Mouse (Mus musculus) stomach, postnatal 0 days (tissue): ENCODE measurements around the gene Ticam1. TPM values are rescaled to one million over a fixed set of nuclear protein-coding genes. Genes with fewer than 3 reads are reported as not detected.
A peak's percentile ranks its signal among the peaks of the same experiment; 100 is the strongest.

ENCODE experiments used
- ATAC-seq: fragments of 200-750 bp; cut with Nextera tagmentation; 2 replicates; pipeline ENCODE4 v1.8.0; 2017; ENCODE audit not compliant: low FRiP score, low TSS enrichment
- DNase-seq: peaks from one replicate; pipeline ENCODE4 v3.0.0-alpha.2; 2016; ENCODE audit warnings: low spot score
- H3K27ac ChIP-seq: fragments of 300-500 bp; sonication (generic); replicated peaks from 2 replicates; pipeline ENCODE4 v1.5.1; 2014; ENCODE audit warnings: mild to moderate bottlenecking, control low read depth
- H3K27me3 ChIP-seq: fragments of 300-500 bp; sonication (generic); 2 replicates; pipeline ENCODE4 v1.6.1; 2014; ENCODE audit warnings: low read length; ENCODE audit not compliant: control insufficient read depth, insufficient read depth
- H3K36me3 ChIP-seq: fragments of 300-500 bp; sonication (generic); 2 replicates; pipeline ENCODE4 v1.6.1; 2014; ENCODE audit warnings: low read length, mixed read lengths; ENCODE audit not compliant: control insufficient read depth, insufficient read depth
- H3K4me1 ChIP-seq: fragments of 300-500 bp; sonication (generic); replicated peaks from 2 replicates; pipeline ENCODE4 v1.6.1; 2014; ENCODE audit warnings: antibody characterized with exemption; ENCODE audit not compliant: control insufficient read depth, insufficient read depth
- H3K4me2 ChIP-seq: fragments of 300-500 bp; sonication (generic); replicated peaks from 2 replicates; pipeline ENCODE4 v1.6.1; 2014; ENCODE audit warnings: low read depth, mild to moderate bottlenecking, control low read depth, moderate library complexity
- H3K4me3 ChIP-seq: fragments of 300-500 bp; sonication (generic); 2 replicates; pipeline ENCODE4 v1.5.1; 2014; ENCODE audit warnings: low read depth, low read length, control low read depth
- H3K9ac ChIP-seq: fragments of 300-500 bp; sonication (generic); 2 replicates; pipeline ENCODE4 v1.6.1; 2014; ENCODE audit warnings: mild to moderate bottlenecking, low read length, control low read depth, mixed read lengths
- H3K9me3 ChIP-seq: fragments of 300-500 bp; sonication (generic); 2 replicates; pipeline ENCODE4 v1.6.1; 2016; ENCODE audit warnings: low read length; ENCODE audit not compliant: control insufficient read depth
- CTCF ChIP-seq: IDR thresholded peaks from 2 replicates; pipeline ENCODE4 v1.5.1; 2016; ENCODE audit warnings: antibody characterized with exemption, low read depth, mild to moderate bottlenecking, moderate library complexity
- EP300 ChIP-seq: optimal IDR thresholded peaks from 2 replicates; pipeline ENCODE3; 2016; ENCODE audit warnings: antibody characterized with exemption
- WGBS: fragments of 180-500 bp; shearing (Covaris S2); extraction: QIAGEN DNeasy Blood & Tissue Kit; methylation state at CpG from one replicate; pipeline ENCODE4 v1.1.7; 2014; 5-methylcytosine and 5-hydroxymethylcytosine counted together
- polyA plus RNA-seq: library from polyadenylated mRNA; unstranded; fragments of >200 nt; fragmentation: Nextera tagmentation; extraction: Ambion mirVana; gene quantifications from 2 replicates; pipeline ENCODE4 v1.2.1, GENCODE M21; 2015

Ticam1 gene
- polyA plus RNA-seq, 1 experiment from 2014 or later: 4.6 TPM

DNA sequence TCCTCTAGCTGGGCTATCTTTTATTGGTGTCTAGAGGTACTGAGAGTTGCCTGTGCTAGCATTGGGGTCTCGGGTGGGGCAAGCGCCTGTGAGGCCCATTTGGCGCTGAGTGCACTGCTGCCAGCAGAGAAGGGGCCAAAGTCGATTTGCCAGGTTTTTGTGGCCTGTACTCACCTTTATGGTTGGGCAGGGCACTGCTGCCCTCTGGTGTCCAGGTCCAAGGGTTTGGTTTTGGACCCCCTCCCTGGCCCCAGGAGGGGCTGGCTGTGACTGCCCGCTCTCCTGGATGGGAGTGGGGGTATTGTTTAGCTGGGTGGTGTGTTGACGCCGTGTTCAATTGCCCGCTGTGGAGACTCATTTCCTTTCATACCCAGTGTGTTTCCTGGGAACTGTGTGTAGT, 29.2 kb upstream of the Ticam1 start:
- TF ChIP-seq CTCF (peak; percentile 67), EP300 (no peak)
- 55% methylated on average over 8 of the region's 8 CpGs for WGBS
- Histone ChIP-seq H3K27ac (no peak overlapping the region), H3K4me2 (no peak overlapping the region), H3K4me3 (no peak overlapping the region), H3K27me3 (no peaks in the 10 kb centered on the region), H3K4me1 (peaks cover 5% of the 10 kb centered on the region; the same call in 1 of the 2 replicates), H3K9ac (no peak overlapping the region), H3K9me3 (no peaks in the 10 kb centered on the region), H3K36me3 (no peaks in the 10 kb centered on the region)
- DNase-seq: peak; percentile 61
- ATAC-seq: no peak

DNA sequence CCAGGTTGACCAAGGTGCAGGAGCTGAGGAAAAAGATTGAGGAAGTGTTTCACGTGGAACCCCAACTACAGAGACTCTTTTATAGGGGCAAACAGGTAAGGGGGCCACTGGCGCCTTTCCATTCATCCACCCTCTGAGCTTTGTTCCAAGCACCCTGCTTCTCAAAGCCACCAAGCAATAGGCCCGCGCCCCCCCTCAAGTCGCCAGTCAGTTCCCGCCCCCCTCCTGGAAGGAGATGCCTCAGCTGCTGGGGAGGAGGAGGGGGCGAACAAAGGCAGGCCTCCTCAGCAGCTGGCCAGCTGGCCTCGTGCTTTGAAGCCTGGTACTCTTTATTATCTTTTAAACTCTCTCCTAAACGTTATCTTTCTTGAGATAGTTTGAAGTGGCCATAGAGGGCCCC, 28.6 kb upstream of the Ticam1 start:
- ATAC-seq: no peak
- H3K27ac ChIP-seq: no peak overlapping the region
- H3K27me3 ChIP-seq: no peaks in the 10 kb centered on the region
- peaks cover 5% of the 10 kb centered on the region; the same call in 1 of the 2 replicates for H3K4me1 ChIP-seq
- no peak for TF ChIP-seq CTCF
- TF ChIP-seq EP300: no peak
- H3K9me3 ChIP-seq: no peaks in the 10 kb centered on the region
- peak overlapping the region; percentile 97 for H3K4me2 ChIP-seq
- peak overlapping the region; percentile 27; the same call in 1 of the 2 replicates for H3K9ac ChIP-seq
- WGBS: 25% methylated on average over 8 of the region's 9 CpGs
- DNase-seq: no peak
- peak overlapping the region; percentile 70 for H3K4me3 ChIP-seq
- H3K36me3 ChIP-seq: no peaks in the 10 kb centered on the region

DNA sequence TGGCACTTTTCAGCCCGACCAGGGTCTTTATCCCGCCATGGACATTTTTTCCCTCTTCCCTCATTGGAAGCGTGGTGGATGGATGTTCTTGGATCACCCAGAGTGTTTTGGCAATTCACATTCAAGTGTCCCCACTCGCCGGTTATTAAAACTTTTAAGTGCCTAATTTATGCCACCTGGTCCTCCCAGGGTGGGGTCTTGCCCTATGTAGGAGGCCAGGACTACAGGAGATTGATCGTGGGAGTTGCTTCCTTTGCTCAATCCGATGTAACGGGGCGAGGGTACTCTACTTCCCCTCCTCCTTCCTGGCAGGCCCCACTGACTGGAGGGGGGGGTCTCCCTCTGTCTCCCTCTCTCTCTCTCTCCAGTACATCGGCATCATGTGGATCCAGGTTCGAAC, 28.1 kb upstream of the Ticam1 start:
- Histone ChIP-seq H3K9ac (peak overlapping the region; percentile 70), H3K27ac (no peak overlapping the region), H3K9me3 (no peaks in the 10 kb centered on the region), H3K4me3 (peak overlapping the region; percentile 70), H3K27me3 (no peaks in the 10 kb centered on the region), H3K4me1 (peaks cover 5% of the 10 kb centered on the region; the same call in 1 of the 2 replicates), H3K4me2 (peak overlapping the region; percentile 97), H3K36me3 (no peaks in the 10 kb centered on the region)
- no peak for ATAC-seq
- no peak for DNase-seq
- WGBS: 12% methylated on average over 11 of the region's 11 CpGs
- TF ChIP-seq CTCF (no peak), EP300 (no peak)

DNA sequence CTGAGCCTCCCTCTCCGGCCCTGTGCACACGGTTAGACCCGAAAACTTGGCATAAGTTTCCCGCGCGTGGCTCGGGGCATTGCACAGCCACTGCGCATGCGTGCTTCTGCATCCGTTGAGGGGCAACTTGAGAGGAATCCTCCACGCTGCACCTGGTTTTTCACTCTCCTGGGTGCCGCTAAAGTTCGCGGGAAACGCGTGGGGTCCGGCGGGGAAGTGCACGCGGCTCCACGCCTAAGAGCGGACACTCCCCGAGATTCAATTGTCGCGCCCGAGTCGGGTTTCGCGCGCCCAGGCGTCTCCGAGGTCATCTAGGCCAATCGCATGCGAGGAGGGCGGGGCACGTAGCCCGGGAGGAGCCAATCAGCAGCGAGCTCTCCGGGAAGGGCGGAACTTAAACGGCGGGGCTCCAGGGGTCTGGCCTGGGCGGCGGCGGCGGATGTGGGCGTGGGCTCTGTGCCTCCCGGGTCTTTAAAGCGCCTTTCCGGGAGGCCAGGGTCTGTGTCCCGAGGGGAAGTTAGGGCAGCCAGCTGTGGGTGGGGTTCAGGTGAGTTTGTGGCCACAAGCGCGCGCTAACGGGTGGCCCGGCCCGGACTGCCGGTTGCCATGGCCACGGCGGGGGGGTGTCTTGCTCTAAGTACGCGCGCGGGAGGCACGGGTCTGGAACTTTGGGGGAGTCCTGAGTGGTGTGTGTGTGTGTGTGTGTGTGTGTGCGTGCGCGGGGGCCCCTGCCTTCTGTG, 27.4 kb upstream of the Ticam1 start:
- H3K4me1 ChIP-seq: peaks cover 5% of the 10 kb centered on the region; the same call in 1 of the 2 replicates
- H3K9ac ChIP-seq: peak overlapping the region; percentile 70
- peak overlapping the region; percentile 83 for H3K27ac ChIP-seq
- peak overlapping the region; percentile 70 for H3K4me3 ChIP-seq
- peak; percentile 97 for DNase-seq
- H3K36me3 ChIP-seq: no peaks in the 10 kb centered on the region
- TF ChIP-seq EP300 (no peak), CTCF (no peak)
- no peaks in the 10 kb centered on the region for H3K9me3 ChIP-seq
- H3K4me2 ChIP-seq: peak overlapping the region; percentile 97
- H3K27me3 ChIP-seq: no peaks in the 10 kb centered on the region
- ATAC-seq: peak; percentile 90
- WGBS: under 1% methylated on average over 68 of the region's 68 CpGs

DNA sequence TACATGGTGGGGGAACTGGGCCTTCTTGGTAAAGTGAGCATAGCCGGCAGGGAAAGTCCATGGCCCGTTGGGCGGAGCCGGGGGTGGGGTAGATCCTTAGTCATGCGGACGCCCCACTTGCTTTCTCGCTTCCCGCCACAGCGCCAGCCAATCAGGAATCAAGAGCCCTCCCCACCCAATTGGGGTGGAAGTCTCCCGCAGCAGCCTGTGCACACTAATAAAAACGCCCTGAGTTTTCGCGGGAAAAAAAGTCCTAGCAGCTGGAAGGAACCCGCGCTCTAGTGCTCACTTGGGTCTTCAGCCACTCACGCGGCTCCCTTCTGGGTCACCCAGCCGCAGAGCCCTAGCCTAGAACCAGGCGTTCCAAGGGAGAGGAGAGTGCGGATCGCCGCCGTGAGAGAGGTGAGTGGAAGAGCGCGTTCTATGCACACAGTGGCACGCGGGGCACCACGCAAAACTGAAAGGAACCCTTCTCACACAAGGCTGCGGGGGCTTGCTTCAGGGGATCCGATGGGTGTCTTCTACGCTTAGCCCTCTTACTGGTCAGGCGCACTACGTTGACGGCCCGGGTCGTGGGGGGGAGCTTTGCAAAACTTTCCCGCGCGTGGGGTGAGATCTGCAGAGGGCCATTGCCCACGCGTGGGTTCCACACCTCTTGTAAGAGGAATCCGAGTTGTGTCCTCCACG, 26.7 kb upstream of the Ticam1 start, which contains the start of gene Uhrf1:
Uhrf1 (plus strand) TSS at position 162 of the 687 bp plus-strand sequence.
- DNase-seq (peak; percentile 88), ATAC-seq (peak; percentile 69)
- under 1% methylated on average over 43 of the region's 43 CpGs for WGBS
- TF ChIP-seq CTCF (no peak), EP300 (no peak)
- peaks cover 5% of the 10 kb centered on the region; the same call in 1 of the 2 replicates for H3K4me1 ChIP-seq
- peak within 1 kb of the TSS; percentile 83 for H3K27ac ChIP-seq
- H3K9ac ChIP-seq: peak within 1 kb of the TSS; percentile 70
- H3K9me3 ChIP-seq: no peaks in the 10 kb centered on the region
- H3K36me3 ChIP-seq: no peaks in the 10 kb centered on the region
- H3K4me3 ChIP-seq: peak within 1 kb of the TSS; percentile 70
- H3K27me3 ChIP-seq: no peaks in the 10 kb centered on the region
- H3K4me2 ChIP-seq: peak within 1 kb of the TSS; percentile 97
